Mouse (Mus musculus): ENCODE measurements at regions not wholly inside any gene's neighbourhood (a gene's known extent, or its start where the extent isn't known, plus 50 kb on each side); places are given as distances from the start of the nearest gene placed in this dataset.

DNA sequence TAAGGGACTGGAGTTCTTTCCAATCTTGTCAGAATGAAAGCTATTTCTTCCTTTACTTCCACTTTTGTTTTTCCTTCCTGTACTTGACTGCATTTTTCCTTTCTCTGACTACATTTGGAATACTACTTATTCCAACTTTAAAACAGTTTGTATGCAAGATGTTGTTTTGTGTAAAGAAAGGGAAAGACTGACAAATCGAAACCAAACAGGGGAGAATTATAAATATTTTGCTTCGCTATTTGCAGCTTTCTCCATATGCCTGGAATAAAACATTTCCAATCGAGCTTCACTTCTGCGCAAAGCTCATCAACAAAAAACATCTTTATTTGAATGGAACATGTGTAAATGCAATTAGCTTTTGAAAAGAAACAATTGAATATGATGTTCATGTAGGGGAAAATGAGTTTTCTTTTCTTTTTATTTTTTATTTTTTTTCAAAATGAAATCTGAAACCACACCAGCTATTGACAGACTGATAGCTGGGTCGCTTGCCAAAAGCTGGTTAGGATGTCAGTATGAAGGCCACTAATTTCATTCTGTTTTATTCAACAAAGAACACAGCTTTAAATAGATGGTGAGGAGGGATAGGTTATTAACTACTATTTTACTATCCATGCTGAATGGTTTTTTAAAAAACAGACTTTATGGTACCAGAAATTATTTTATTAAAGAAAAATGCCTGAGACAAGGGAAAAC, 102.7 kb downstream of the Rpl36a-ps1 start:
- WGBS, result 79% methylated on average over 5 of the region's 5 CpGs
- H3K4me1 ChIP-seq (ENCODE audit: control insufficient read depth, insufficient read depth, low read length), result no peaks in the 10 kb centered on the region
- no peak overlapping the region for H3K4me3 ChIP-seq (ENCODE audit: low read depth, low read length)
- ATAC-seq (ENCODE audit: insufficient number of reproducible peaks, low FRiP score, low TSS enrichment, low read depth) (no peak), DNase-seq (ENCODE audit: low spot score) (no peak)
- H3K27me3 ChIP-seq (ENCODE audit: control insufficient read depth, insufficient read depth, low read length), result no peaks in the 10 kb centered on the region
- no peaks in the 10 kb centered on the region for H3K9me3 ChIP-seq (ENCODE audit: control insufficient read depth, low read length)
- H3K36me3 ChIP-seq (ENCODE audit: control insufficient read depth, insufficient read depth, low read length), result no peaks in the 10 kb centered on the region
- H3K4me2 ChIP-seq (ENCODE audit: low read depth, severe bottlenecking), result no peak overlapping the region
- H3K27ac ChIP-seq (replicated peaks; ENCODE audit: low read depth, low read length), result no peak overlapping the region
- no peak overlapping the region for H3K9ac ChIP-seq (ENCODE audit: low read length)

- Histone ChIP-seq H3K27ac (replicated peaks; ENCODE audit: low read depth, low read length) (no peak overlapping the region), H3K36me3 (ENCODE audit: control insufficient read depth, insufficient read depth, low read length) (no peaks in the 10 kb centered on the region), H3K4me2 (ENCODE audit: low read depth, severe bottlenecking) (no peak overlapping the region), H3K4me1 (ENCODE audit: control insufficient read depth, insufficient read depth, low read length) (no peaks in the 10 kb centered on the region), H3K9me3 (ENCODE audit: control insufficient read depth, low read length) (no peaks in the 10 kb centered on the region), H3K27me3 (ENCODE audit: control insufficient read depth, insufficient read depth, low read length) (no peaks in the 10 kb centered on the region), H3K4me3 (ENCODE audit: low read depth, low read length) (no peak overlapping the region), H3K9ac (ENCODE audit: low read length) (no peak overlapping the region)
- no peak for ATAC-seq (ENCODE audit: insufficient number of reproducible peaks, low FRiP score, low TSS enrichment, low read depth)
- DNase-seq (ENCODE audit: low spot score), result no peak
- 60% methylated on average over 2 of the region's 2 CpGs for WGBS
These were observed 106.5 kb downstream of the Rpl36a-ps1 start for GRCm38 (mm10) chr14:98887588-98887987.

GRCm38 (mm10) chr14:98886982-98887381, 107.1 kb downstream of the Rpl36a-ps1 start:
- no peak for DNase-seq (ENCODE audit: low spot score)
- Histone ChIP-seq H3K27ac (replicated peaks; ENCODE audit: low read depth, low read length) (no peak overlapping the region), H3K9ac (ENCODE audit: low read length) (no peak overlapping the region), H3K4me1 (ENCODE audit: control insufficient read depth, insufficient read depth, low read length) (no peaks in the 10 kb centered on the region), H3K36me3 (ENCODE audit: control insufficient read depth, insufficient read depth, low read length) (no peaks in the 10 kb centered on the region), H3K27me3 (ENCODE audit: control insufficient read depth, insufficient read depth, low read length) (no peaks in the 10 kb centered on the region), H3K4me3 (ENCODE audit: low read depth, low read length) (no peak overlapping the region), H3K9me3 (ENCODE audit: control insufficient read depth, low read length) (no peaks in the 10 kb centered on the region), H3K4me2 (ENCODE audit: low read depth, severe bottlenecking) (no peak overlapping the region)
- WGBS, result 7% methylated on average over 1 of the region's 1 CpGs
- no peak for ATAC-seq (ENCODE audit: insufficient number of reproducible peaks, low FRiP score, low TSS enrichment, low read depth)

GRCm38 (mm10) chr14:98882586-98882985, 111.5 kb downstream of the Rpl36a-ps1 start:
- no peaks in the 10 kb centered on the region for H3K9me3 ChIP-seq (ENCODE audit: control insufficient read depth, low read length)
- no peak for DNase-seq (ENCODE audit: low spot score)
- WGBS, result 74% methylated on average over 10 of the region's 10 CpGs

GRCm38 (mm10) chr14:98877956-98878355, 116.2 kb downstream of the Rpl36a-ps1 start:
- Histone ChIP-seq H3K9ac (ENCODE audit: low read length) (no peak overlapping the region), H3K4me3 (ENCODE audit: low read depth, low read length) (no peak overlapping the region), H3K36me3 (ENCODE audit: control insufficient read depth, insufficient read depth, low read length) (no peaks in the 10 kb centered on the region), H3K27ac (replicated peaks; ENCODE audit: low read depth, low read length) (no peak overlapping the region), H3K9me3 (ENCODE audit: control insufficient read depth, low read length) (no peaks in the 10 kb centered on the region), H3K4me2 (ENCODE audit: low read depth, severe bottlenecking) (no peak overlapping the region), H3K27me3 (ENCODE audit: control insufficient read depth, insufficient read depth, low read length) (no peaks in the 10 kb centered on the region), H3K4me1 (ENCODE audit: control insufficient read depth, insufficient read depth, low read length) (no peaks in the 10 kb centered on the region)
- 81% methylated on average over 3 of the region's 3 CpGs for WGBS
- DNase-seq (ENCODE audit: low spot score) (no peak), ATAC-seq (ENCODE audit: insufficient number of reproducible peaks, low FRiP score, low TSS enrichment, low read depth) (no peak)

More at GRCm38 (mm10) chr14:98882586-98882985, 111.5 kb downstream of the Rpl36a-ps1 start:
- H3K27ac ChIP-seq (replicated peaks; ENCODE audit: low read depth, low read length), result no peak overlapping the region
- no peak overlapping the region for H3K4me3 ChIP-seq (ENCODE audit: low read depth, low read length)
- no peak for ATAC-seq (ENCODE audit: insufficient number of reproducible peaks, low FRiP score, low TSS enrichment, low read depth)
- no peaks in the 10 kb centered on the region for H3K36me3 ChIP-seq (ENCODE audit: control insufficient read depth, insufficient read depth, low read length)
- no peak overlapping the region for H3K4me2 ChIP-seq (ENCODE audit: low read depth, severe bottlenecking)
- no peaks in the 10 kb centered on the region for H3K4me1 ChIP-seq (ENCODE audit: control insufficient read depth, insufficient read depth, low read length)
- no peak overlapping the region for H3K9ac ChIP-seq (ENCODE audit: low read length)
- no peaks in the 10 kb centered on the region for H3K27me3 ChIP-seq (ENCODE audit: control insufficient read depth, insufficient read depth, low read length)

- no peaks in the 10 kb centered on the region for H3K36me3 ChIP-seq (ENCODE audit: control insufficient read depth, insufficient read depth, low read length)
- no peak overlapping the region for H3K4me2 ChIP-seq (ENCODE audit: low read depth, severe bottlenecking)
- DNase-seq (ENCODE audit: low spot score) (no peak), ATAC-seq (ENCODE audit: insufficient number of reproducible peaks, low FRiP score, low TSS enrichment, low read depth) (no peak)
- 84% methylated on average over 9 of the region's 9 CpGs for WGBS
- H3K27me3 ChIP-seq (ENCODE audit: control insufficient read depth, insufficient read depth, low read length), result no peaks in the 10 kb centered on the region
- no peak overlapping the region for H3K9ac ChIP-seq (ENCODE audit: low read length)
- no peak overlapping the region for H3K27ac ChIP-seq (replicated peaks; ENCODE audit: low read depth, low read length)
- no peaks in the 10 kb centered on the region for H3K4me1 ChIP-seq (ENCODE audit: control insufficient read depth, insufficient read depth, low read length)
- H3K4me3 ChIP-seq (ENCODE audit: low read depth, low read length), result no peak overlapping the region
- no peaks in the 10 kb centered on the region for H3K9me3 ChIP-seq (ENCODE audit: control insufficient read depth, low read length)
These were observed 120.7 kb downstream of the Rpl36a-ps1 start for GRCm38 (mm10) chr14:98873446-98873845.

- no peaks in the 10 kb centered on the region for H3K27me3 ChIP-seq (ENCODE audit: control insufficient read depth, insufficient read depth, low read length)
- H3K4me2 ChIP-seq (ENCODE audit: low read depth, severe bottlenecking), result no peak overlapping the region
- H3K36me3 ChIP-seq (ENCODE audit: control insufficient read depth, insufficient read depth, low read length), result no peaks in the 10 kb centered on the region
- no peak overlapping the region for H3K9ac ChIP-seq (ENCODE audit: low read length)
- H3K4me1 ChIP-seq (ENCODE audit: control insufficient read depth, insufficient read depth, low read length), result no peaks in the 10 kb centered on the region
- no peak overlapping the region for H3K4me3 ChIP-seq (ENCODE audit: low read depth, low read length)
- 81% methylated on average over 6 of the region's 6 CpGs for WGBS
- DNase-seq (ENCODE audit: low spot score), result no peak
- no peaks in the 10 kb centered on the region for H3K9me3 ChIP-seq (ENCODE audit: control insufficient read depth, low read length)
- H3K27ac ChIP-seq (replicated peaks; ENCODE audit: low read depth, low read length), result no peak overlapping the region
- ATAC-seq (ENCODE audit: insufficient number of reproducible peaks, low FRiP score, low TSS enrichment, low read depth), result no peak
These were observed 124.2 kb downstream of the Rpl36a-ps1 start for GRCm38 (mm10) chr14:98869888-98870287.

GRCm38 (mm10) chr14:98866880-98867279, 127.2 kb downstream of the Rpl36a-ps1 start:
- H3K4me2 ChIP-seq (ENCODE audit: low read depth, severe bottlenecking), result no peak overlapping the region
- H3K9ac ChIP-seq (ENCODE audit: low read length), result no peak overlapping the region
- DNase-seq (ENCODE audit: low spot score) (no peak), ATAC-seq (ENCODE audit: insufficient number of reproducible peaks, low FRiP score, low TSS enrichment, low read depth) (no peak)
- H3K27ac ChIP-seq (replicated peaks; ENCODE audit: low read depth, low read length), result no peak overlapping the region
- no peaks in the 10 kb centered on the region for H3K9me3 ChIP-seq (ENCODE audit: control insufficient read depth, low read length)
- H3K4me1 ChIP-seq (ENCODE audit: control insufficient read depth, insufficient read depth, low read length), result no peaks in the 10 kb centered on the region
- no peak overlapping the region for H3K4me3 ChIP-seq (ENCODE audit: low read depth, low read length)
- no peaks in the 10 kb centered on the region for H3K27me3 ChIP-seq (ENCODE audit: control insufficient read depth, insufficient read depth, low read length)
- H3K36me3 ChIP-seq (ENCODE audit: control insufficient read depth, insufficient read depth, low read length), result no peaks in the 10 kb centered on the region

GRCm38 (mm10) chr14:98864001-98864400, 130.1 kb downstream of the Rpl36a-ps1 start:
- H3K4me3 ChIP-seq (ENCODE audit: low read depth, low read length), result no peak overlapping the region
- ATAC-seq (ENCODE audit: insufficient number of reproducible peaks, low FRiP score, low TSS enrichment, low read depth) (no peak), DNase-seq (ENCODE audit: low spot score) (no peak)
- 83% methylated on average over 6 of the region's 6 CpGs for WGBS
- no peak overlapping the region for H3K4me2 ChIP-seq (ENCODE audit: low read depth, severe bottlenecking)
- H3K4me1 ChIP-seq (ENCODE audit: control insufficient read depth, insufficient read depth, low read length), result no peaks in the 10 kb centered on the region
- no peak overlapping the region for H3K27ac ChIP-seq (replicated peaks; ENCODE audit: low read depth, low read length)
- no peaks in the 10 kb centered on the region for H3K36me3 ChIP-seq (ENCODE audit: control insufficient read depth, insufficient read depth, low read length)
- no peak overlapping the region for H3K9ac ChIP-seq (ENCODE audit: low read length)
- H3K27me3 ChIP-seq (ENCODE audit: control insufficient read depth, insufficient read depth, low read length), result no peaks in the 10 kb centered on the region; the same call in 1 of the 2 replicates
- no peaks in the 10 kb centered on the region for H3K9me3 ChIP-seq (ENCODE audit: control insufficient read depth, low read length)
